Mouse (Mus musculus): ENCODE data around the gene Acadm. TPM values are rescaled to one million over a fixed set of nuclear protein-coding genes. Genes with fewer than 3 reads are reported as not detected.

Gene Acadm
- total and polyA plus RNA-seq, 2 experiments from 2014 or later: 42.1 to 71.9 TPM

- H3K36me3 ChIP-seq (ENCODE audit: insufficient read depth, low read length): peaks cover 27% of the 10 kb centered on the region
- DNase-seq (ENCODE audit: low spot score) (peak; percentile 98), ATAC-seq (peak; percentile 98)
- no peak for TF ChIP-seq CTCF (IDR thresholded peaks at IDR 0.05; ENCODE audit: low read depth)
- peak within 1 kb of the TSS; percentile 96 for H3K27ac ChIP-seq
- H3K4me1 ChIP-seq (ENCODE audit: insufficient read depth, low read length): peaks cover 21% of the 10 kb centered on the region
- peak within 1 kb of the TSS; percentile 77 for H3K4me2 ChIP-seq (ENCODE audit: low read depth, low read length)
- under 1% methylated on average over 65 of the region's 65 CpGs for WGBS
- H3K9me3 ChIP-seq (ENCODE audit: low read length): no peaks in the 10 kb centered on the region
- peak within 1 kb of the TSS; percentile 92 for H3K9ac ChIP-seq (replicated peaks; ENCODE audit: low read length)
- H3K27me3 ChIP-seq (ENCODE audit: insufficient read depth, low read length): no peaks in the 10 kb centered on the region
- H3K4me3 ChIP-seq (ENCODE audit: low read length): peak within 1 kb of the TSS; percentile 87
Observed at GRCm38 (mm10) chr3:153912546-153913509, 31.6 kb downstream of the Acadm start, which contains the start of gene Rabggtb. TSS of gene Rabggtb (minus strand) at chr3:153913009.

DNA sequence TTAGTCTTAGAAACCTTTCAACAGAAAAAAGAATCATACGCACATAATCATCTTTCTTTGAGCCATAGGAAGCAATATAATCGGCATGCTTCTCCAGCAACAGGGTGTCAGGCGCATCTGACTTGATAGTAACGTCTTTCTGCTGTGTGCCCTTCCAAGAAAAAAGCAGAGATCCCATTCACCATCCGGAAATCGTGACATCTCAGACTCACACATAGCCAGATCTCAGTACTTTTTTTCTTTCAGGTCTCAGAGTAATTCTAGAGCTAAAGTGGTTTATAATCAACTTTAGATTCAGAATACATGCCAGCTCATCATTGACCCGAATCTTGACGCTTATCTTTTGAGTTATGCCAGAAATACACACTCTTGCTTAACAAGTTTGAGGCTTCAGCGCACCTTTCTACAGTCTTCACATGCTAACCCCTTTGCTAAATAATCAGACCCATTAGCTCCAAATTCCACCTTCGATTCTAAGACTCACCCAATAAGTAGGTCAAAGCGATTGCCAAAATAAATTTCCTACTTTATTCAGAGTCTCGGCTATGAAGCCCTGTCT lies 32.5 kb downstream of the Acadm start:
- H3K9me3 ChIP-seq (ENCODE audit: low read length): no peaks in the 10 kb centered on the region
- H3K4me1 ChIP-seq (ENCODE audit: insufficient read depth, low read length): peaks cover 21% of the 10 kb centered on the region
- H3K27ac ChIP-seq: peak overlapping the region; percentile 96
- no peaks in the 10 kb centered on the region for H3K27me3 ChIP-seq (ENCODE audit: insufficient read depth, low read length)
- ATAC-seq (no peak), DNase-seq (ENCODE audit: low spot score) (no peak)
- 3% methylated on average over 12 of the region's 12 CpGs for WGBS
- TF ChIP-seq CTCF (IDR thresholded peaks at IDR 0.05; ENCODE audit: low read depth): no peak
- H3K9ac ChIP-seq (replicated peaks; ENCODE audit: low read length): peak overlapping the region; percentile 92
- H3K36me3 ChIP-seq (ENCODE audit: insufficient read depth, low read length): peaks cover 32% of the 10 kb centered on the region
- peak overlapping the region; percentile 87 for H3K4me3 ChIP-seq (ENCODE audit: low read length)
- H3K4me2 ChIP-seq (ENCODE audit: low read depth, low read length): peak overlapping the region; percentile 77

GRCm38 (mm10) chr3:153911197-153911881 lies 33.1 kb downstream of the Acadm start:
- H3K27ac ChIP-seq: no peak overlapping the region

GRCm38 (mm10) chr3:153910489-153910888 lies 33.9 kb downstream of the Acadm start:
- H3K36me3 ChIP-seq (ENCODE audit: insufficient read depth, low read length): peaks cover 39% of the 10 kb centered on the region
- no peak overlapping the region for H3K9ac ChIP-seq (replicated peaks; ENCODE audit: low read length)
- 0 out of 2 replicates have a peak overlapping the region, but pooled peaks have one; percentile 7 for H3K4me3 ChIP-seq (ENCODE audit: low read length)

More at GRCm38 (mm10) chr3:153911197-153911881, 33.1 kb downstream of the Acadm start:
- H3K27me3 ChIP-seq (ENCODE audit: insufficient read depth, low read length): no peaks in the 10 kb centered on the region
- peak overlapping the region; percentile 87 for H3K4me3 ChIP-seq (ENCODE audit: low read length)
- peak overlapping the region; percentile 77 for H3K4me2 ChIP-seq (ENCODE audit: low read depth, low read length)
- peak overlapping the region; percentile 92 for H3K9ac ChIP-seq (replicated peaks; ENCODE audit: low read length)
- TF ChIP-seq CTCF (IDR thresholded peaks at IDR 0.05; ENCODE audit: low read depth): no peak
- H3K36me3 ChIP-seq (ENCODE audit: insufficient read depth, low read length): peaks cover 32% of the 10 kb centered on the region
- DNase-seq (ENCODE audit: low spot score) (no peak), ATAC-seq (no peak)
- H3K4me1 ChIP-seq (ENCODE audit: insufficient read depth, low read length): peaks cover 21% of the 10 kb centered on the region
- 46% methylated on average over 8 of the region's 8 CpGs for WGBS
- H3K9me3 ChIP-seq (ENCODE audit: low read length): no peaks in the 10 kb centered on the region

GRCm38 (mm10) chr3:153908919-153909318 lies 35.5 kb downstream of the Acadm start:
- Histone ChIP-seq H3K4me1 (ENCODE audit: insufficient read depth, low read length) (peaks cover 21% of the 10 kb centered on the region), H3K27me3 (ENCODE audit: insufficient read depth, low read length) (no peaks in the 10 kb centered on the region), H3K36me3 (ENCODE audit: insufficient read depth, low read length) (peaks cover 45% of the 10 kb centered on the region), H3K9ac (replicated peaks; ENCODE audit: low read length) (no peak overlapping the region), H3K4me3 (ENCODE audit: low read length) (no peak overlapping the region), H3K9me3 (ENCODE audit: low read length) (no peaks in the 10 kb centered on the region), H3K4me2 (ENCODE audit: low read depth, low read length) (no peak overlapping the region), H3K27ac (no peak overlapping the region)
- ATAC-seq: no peak
- TF ChIP-seq CTCF (IDR thresholded peaks at IDR 0.05; ENCODE audit: low read depth): no peak
- 74% methylated on average over 5 of the region's 5 CpGs for WGBS
- no peak for DNase-seq (ENCODE audit: low spot score)

More at GRCm38 (mm10) chr3:153910489-153910888, 33.9 kb downstream of the Acadm start:
- H3K4me1 ChIP-seq (ENCODE audit: insufficient read depth, low read length): peaks cover 21% of the 10 kb centered on the region
- H3K27me3 ChIP-seq (ENCODE audit: insufficient read depth, low read length): no peaks in the 10 kb centered on the region
- no peak for TF ChIP-seq CTCF (IDR thresholded peaks at IDR 0.05; ENCODE audit: low read depth)
- DNase-seq (ENCODE audit: low spot score) (no peak), ATAC-seq (no peak)
- H3K27ac ChIP-seq: no peak overlapping the region
- H3K9me3 ChIP-seq (ENCODE audit: low read length): no peaks in the 10 kb centered on the region
- 65% methylated on average over 7 of the region's 7 CpGs for WGBS
- H3K4me2 ChIP-seq (ENCODE audit: low read depth, low read length): peak overlapping the region; percentile 77

DNA sequence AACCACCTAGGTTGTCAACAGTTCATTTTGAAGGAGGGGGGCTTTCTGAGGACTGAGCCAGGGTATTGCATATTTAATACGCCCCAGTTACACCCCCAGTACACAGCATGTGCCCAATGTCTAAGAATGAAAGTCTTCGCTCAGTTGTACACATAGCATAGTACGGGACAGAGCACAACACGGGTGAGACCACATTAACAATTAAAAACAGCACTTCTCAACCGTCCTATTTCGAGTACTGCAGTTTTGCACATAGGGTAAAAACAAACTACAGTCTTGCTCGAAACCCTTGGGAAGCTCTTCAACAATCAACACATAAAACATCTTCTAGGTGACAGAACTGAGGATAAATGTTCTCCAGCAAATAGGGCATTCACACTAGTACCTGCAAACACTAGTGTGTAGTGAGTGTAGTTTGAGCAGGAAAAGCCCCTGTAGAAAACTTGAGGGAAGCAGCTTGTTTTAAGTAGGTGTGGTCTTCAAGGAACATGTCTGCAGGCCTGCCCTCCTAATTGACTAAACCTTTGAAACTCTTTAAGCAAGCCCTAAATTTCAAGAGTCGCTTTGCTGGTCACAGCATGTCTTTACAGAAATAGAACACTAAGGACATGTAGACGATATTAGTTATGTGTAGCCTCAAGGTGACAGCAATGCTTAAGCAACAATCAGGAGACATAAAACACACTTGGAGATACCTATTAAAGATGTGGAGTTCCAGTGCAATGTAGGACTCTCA lies 38.1 kb downstream of the Acadm start, which contains the start of gene Msh4:
Gene Msh4 (minus strand): TSS at position 3 of the 736 bp plus-strand sequence.
- Histone ChIP-seq H3K9me3 (ENCODE audit: low read length) (no peaks in the 10 kb centered on the region), H3K4me3 (ENCODE audit: low read length) (no peak within 1 kb of the TSS), H3K27ac (no peak within 1 kb of the TSS), H3K27me3 (ENCODE audit: insufficient read depth, low read length) (no peaks in the 10 kb centered on the region), H3K9ac (replicated peaks; ENCODE audit: low read length) (no peak within 1 kb of the TSS), H3K4me1 (ENCODE audit: insufficient read depth, low read length) (peaks cover 12% of the 10 kb centered on the region), H3K4me2 (ENCODE audit: low read depth, low read length) (no peak within 1 kb of the TSS), H3K36me3 (ENCODE audit: insufficient read depth, low read length) (peaks cover 48% of the 10 kb centered on the region)
- DNase-seq (ENCODE audit: low spot score) (no peak), ATAC-seq (peak; percentile 25; the same call in 1 of the 2 replicates)
- WGBS: 84% methylated on average over 9 of the region's 9 CpGs
- TF ChIP-seq CTCF (IDR thresholded peaks at IDR 0.05; ENCODE audit: low read depth): no peak
